Mouse (Mus musculus): ENCODE measurements at regions not wholly inside any gene's neighbourhood (a gene's known extent, or its start where the extent isn't known, plus 50 kb on each side); places are given as distances from the start of the nearest gene placed in this dataset.

GRCm38 (mm10) chr16:30186701-30187270 lies 80.5 kb downstream of the Cpn2 start:
- TF ChIP-seq ZNF384 (IDR thresholded peaks at IDR 0.05; ENCODE audit: low read depth, low read length) (no peak), MAFK (IDR thresholded peaks at IDR 0.05; ENCODE audit: insufficient read depth, low read depth, low read length) (no peak)

Measured in ES-E14 (cell line).